Mouse (Mus musculus) forebrain, embryonic 14.5 days (tissue): ENCODE results near the gene Folr2. TPM values are rescaled to one million over a fixed set of nuclear protein-coding genes. Genes with fewer than 3 reads are reported as not detected.

Source experiments
- ATAC-seq: fragments of 200-750 bp; cut with Nextera tagmentation; 2 replicates; pipeline ENCODE4 v1.8.0; 2017; ENCODE audit warnings: mild to moderate bottlenecking, moderate library complexity
- DNase-seq: peaks from one replicate; pipeline ENCODE4 v3.0.0-alpha.2; 2015; ENCODE audit warnings: low spot score
- H3K27ac ChIP-seq: fragments of 300-500 bp; sonication (generic); 2 replicates; pipeline ENCODE4 v1.5.1; 2014; ENCODE audit warnings: low read depth, mild to moderate bottlenecking, control low read depth, low read length, moderate library complexity
- H3K27me3 ChIP-seq: fragments of 300-500 bp; sonication (generic); replicated peaks from 2 replicates; pipeline ENCODE4 v1.6.1; 2014; ENCODE audit warnings: low read length, control low read depth, mixed read lengths; ENCODE audit not compliant: control insufficient read depth, insufficient read depth
- H3K36me3 ChIP-seq: fragments of 300-500 bp; sonication (generic); 2 replicates; pipeline ENCODE4 v1.6.1; 2014; ENCODE audit warnings: low read length, control low read depth; ENCODE audit not compliant: control insufficient read depth, insufficient read depth
- H3K4me1 ChIP-seq: fragments of 300-500 bp; sonication (generic); 2 replicates; pipeline ENCODE4 v1.6.1; 2014; ENCODE audit warnings: antibody characterized with exemption, low read length, control low read depth; ENCODE audit not compliant: control insufficient read depth, insufficient read depth
- H3K4me2 ChIP-seq: fragments of 300-500 bp; sonication (generic); 2 replicates; pipeline ENCODE4 v1.6.1; 2014; ENCODE audit warnings: mild to moderate bottlenecking, control low read depth, low read length
- H3K4me3 ChIP-seq: fragments of 300-500 bp; sonication (generic); 2 replicates; pipeline ENCODE4 v1.5.1; 2014; ENCODE audit warnings: low read depth, low read length, control low read depth
- H3K9ac ChIP-seq: fragments of 300-500 bp; sonication (generic); 2 replicates; pipeline ENCODE4 v1.6.1; 2014; ENCODE audit warnings: mild to moderate bottlenecking, low read length, control low read depth, moderate library complexity
- H3K9me3 ChIP-seq: fragments of 300-500 bp; sonication (generic); replicated peaks from 2 replicates; pipeline ENCODE4 v1.6.1; 2016; ENCODE audit warnings: low read length, control low read depth, mixed read lengths; ENCODE audit not compliant: control insufficient read depth
- WGBS: fragments of 180-500 bp; shearing (Covaris S2); extraction: QIAGEN DNeasy Blood & Tissue Kit; methylation state at CpG from one replicate; pipeline ENCODE4 v1.1.7; 2014; 5-methylcytosine and 5-hydroxymethylcytosine counted together
- polyA plus RNA-seq: library from polyadenylated mRNA; unstranded; fragments of >200 nt; fragmentation: Nextera tagmentation; extraction: Ambion mirVana; gene quantifications from 2 replicates; pipeline ENCODE4 v1.2.1, GENCODE M21; 2014

Gene Folr2
- polyA plus RNA-seq, 1 experiment from 2014 or later, result 1.8 TPM

DNA sequence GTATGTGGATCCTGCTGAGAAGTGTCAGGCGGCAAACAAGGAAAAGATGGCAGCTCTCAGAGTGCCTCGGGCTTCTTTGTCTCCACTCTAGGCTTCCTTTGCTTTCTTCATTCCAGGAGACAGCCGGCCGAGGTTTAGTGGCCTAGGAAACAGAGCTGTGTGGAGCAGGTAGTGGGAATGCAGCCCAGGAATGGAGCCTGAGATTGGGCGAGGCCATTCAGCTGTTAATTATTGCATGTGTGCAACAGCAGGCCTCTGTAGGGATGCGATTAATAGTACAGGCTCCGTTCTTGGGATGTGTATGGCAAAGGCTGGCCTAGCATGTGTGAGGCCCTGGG is 12.1 kb upstream of the Folr2 start:
- no peak overlapping the region for H3K27ac ChIP-seq
- no peak overlapping the region for H3K4me2 ChIP-seq
- no peaks in the 10 kb centered on the region for H3K27me3 ChIP-seq
- peak; percentile 40 for DNase-seq
- WGBS, result 43% methylated on average over 7 of the region's 7 CpGs
- no peaks in the 10 kb centered on the region for H3K4me1 ChIP-seq
- H3K36me3 ChIP-seq, result no peaks in the 10 kb centered on the region
- H3K9me3 ChIP-seq, result no peaks in the 10 kb centered on the region
- H3K9ac ChIP-seq, result no peak overlapping the region
- no peak overlapping the region for H3K4me3 ChIP-seq
- ATAC-seq, result peak; percentile 26; the same call in 1 of the 2 replicates

DNA sequence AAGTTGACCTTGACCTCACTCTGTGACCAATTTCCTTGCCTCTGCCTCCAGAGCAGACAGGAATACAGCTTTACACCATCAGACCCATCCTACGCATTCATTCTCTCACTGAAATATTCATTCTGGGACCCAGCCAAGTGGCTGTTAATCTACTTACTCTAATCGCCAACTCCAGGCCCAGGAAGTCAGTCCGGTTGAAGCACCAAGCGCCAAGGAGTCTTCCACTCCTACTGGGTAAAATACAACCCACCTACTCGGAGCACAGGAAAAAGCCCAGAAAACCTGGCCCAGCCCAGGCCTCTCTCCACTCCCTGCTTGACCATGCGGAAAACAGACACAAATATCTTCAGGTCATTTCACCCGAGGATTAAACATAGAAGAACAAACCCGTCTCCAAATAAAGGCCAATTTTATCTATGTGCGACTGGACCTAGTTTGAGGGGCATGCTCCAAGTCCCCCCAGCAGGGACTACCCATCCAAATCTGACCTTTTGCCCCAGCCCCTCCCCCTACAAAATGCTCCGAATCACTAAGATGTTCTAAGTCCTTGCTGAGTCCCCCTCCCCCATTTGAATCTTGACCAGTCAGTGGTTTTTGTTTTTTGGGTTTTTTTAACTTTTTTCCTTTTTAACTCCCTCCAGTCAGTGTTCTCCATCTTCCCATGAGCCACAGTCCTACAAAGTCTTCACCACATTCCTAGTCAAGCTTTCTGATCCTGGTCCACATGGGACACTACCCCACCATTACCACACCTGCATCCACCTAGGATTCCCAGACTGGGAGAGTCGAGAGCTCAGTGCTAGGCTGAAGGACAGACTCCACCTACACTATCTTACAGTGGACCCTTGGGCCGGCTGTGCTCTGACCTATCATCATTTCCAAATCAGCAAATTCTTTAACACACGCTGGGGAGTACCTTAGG is 11.5 kb upstream of the Folr2 start:
- no peaks in the 10 kb centered on the region for H3K4me1 ChIP-seq
- peak; percentile 20 for DNase-seq
- H3K4me2 ChIP-seq, result no peak overlapping the region
- no peak for ATAC-seq
- H3K27me3 ChIP-seq, result no peaks in the 10 kb centered on the region
- WGBS, result 53% methylated on average over 13 of the region's 13 CpGs
- no peak overlapping the region for H3K27ac ChIP-seq
- H3K4me3 ChIP-seq, result no peak overlapping the region
- H3K9ac ChIP-seq, result no peak overlapping the region
- H3K36me3 ChIP-seq, result no peaks in the 10 kb centered on the region
- no peaks in the 10 kb centered on the region for H3K9me3 ChIP-seq

DNA sequence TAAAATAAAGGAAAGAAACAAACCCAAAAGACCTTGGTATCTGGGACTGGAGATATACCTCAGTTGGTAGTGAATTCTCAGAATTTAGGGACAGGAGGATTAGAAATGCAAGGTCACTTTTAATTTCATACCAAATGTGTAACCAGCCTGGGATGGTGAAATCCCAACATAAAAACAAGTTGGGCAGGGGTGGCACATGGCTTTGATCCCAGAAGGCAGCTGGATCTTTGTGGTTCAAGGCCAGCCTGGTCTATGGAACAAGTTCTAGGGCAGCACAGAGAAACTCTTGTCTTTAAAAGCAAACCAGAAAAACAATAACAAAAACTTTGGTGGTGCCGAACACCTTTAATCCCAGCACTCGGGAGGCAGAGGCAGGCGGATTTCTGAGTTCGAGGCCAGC is 10.5 kb upstream of the Folr2 start:
- Histone ChIP-seq H3K4me1 (no peaks in the 10 kb centered on the region), H3K4me3 (no peak overlapping the region), H3K4me2 (no peak overlapping the region), H3K27ac (no peak overlapping the region), H3K9me3 (no peaks in the 10 kb centered on the region), H3K36me3 (no peaks in the 10 kb centered on the region), H3K9ac (no peak overlapping the region), H3K27me3 (no peaks in the 10 kb centered on the region)
- no peak for DNase-seq
- ATAC-seq, result no peak
- 94% methylated on average over 4 of the region's 4 CpGs for WGBS

DNA sequence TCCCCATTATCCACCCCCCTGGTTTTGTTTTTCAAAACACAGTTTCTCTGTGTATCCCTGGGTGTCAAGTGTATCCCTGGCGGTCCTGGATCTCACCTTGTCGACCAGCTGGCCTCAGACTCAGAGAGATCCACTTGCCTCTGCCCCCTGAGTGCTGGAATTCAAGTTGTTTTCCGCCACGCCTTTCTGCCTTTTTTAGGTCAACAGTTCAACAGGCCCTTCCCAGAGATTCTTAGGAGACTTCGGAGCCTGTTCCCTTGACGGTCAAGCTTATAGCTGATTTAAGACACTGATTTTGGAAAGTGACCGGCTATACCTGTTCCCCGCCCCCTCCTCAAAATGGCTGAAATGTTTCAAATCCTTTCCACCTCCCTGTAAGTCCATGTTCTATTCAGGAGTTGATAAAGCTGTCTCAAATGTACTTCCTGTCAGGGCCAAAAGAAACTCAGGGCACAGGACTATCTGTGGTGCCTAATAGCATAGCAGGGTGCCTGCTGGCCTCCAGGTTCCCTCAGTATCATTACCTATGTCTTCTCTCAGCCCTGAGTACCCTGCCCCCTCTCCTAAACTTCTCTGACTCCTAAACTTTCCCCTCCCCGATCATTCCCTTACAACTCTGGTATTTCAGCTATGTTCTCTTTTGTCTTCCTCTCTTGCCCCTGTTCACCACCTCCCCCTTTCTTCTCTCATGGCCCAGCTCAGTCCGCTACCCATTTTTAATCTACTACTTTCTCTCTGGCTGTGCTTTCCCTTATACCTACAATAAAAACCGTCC is 9.7 kb upstream of the Folr2 start:
- no peaks in the 10 kb centered on the region for H3K4me1 ChIP-seq
- no peak for DNase-seq
- no peaks in the 10 kb centered on the region for H3K9me3 ChIP-seq
- no peak overlapping the region for H3K4me2 ChIP-seq
- H3K9ac ChIP-seq, result no peak overlapping the region
- H3K36me3 ChIP-seq, result no peaks in the 10 kb centered on the region
- H3K27ac ChIP-seq, result no peak overlapping the region
- ATAC-seq, result no peak
- no peak overlapping the region for H3K4me3 ChIP-seq
- no peaks in the 10 kb centered on the region for H3K27me3 ChIP-seq
- 75% methylated on average over 11 of the region's 11 CpGs for WGBS

DNA sequence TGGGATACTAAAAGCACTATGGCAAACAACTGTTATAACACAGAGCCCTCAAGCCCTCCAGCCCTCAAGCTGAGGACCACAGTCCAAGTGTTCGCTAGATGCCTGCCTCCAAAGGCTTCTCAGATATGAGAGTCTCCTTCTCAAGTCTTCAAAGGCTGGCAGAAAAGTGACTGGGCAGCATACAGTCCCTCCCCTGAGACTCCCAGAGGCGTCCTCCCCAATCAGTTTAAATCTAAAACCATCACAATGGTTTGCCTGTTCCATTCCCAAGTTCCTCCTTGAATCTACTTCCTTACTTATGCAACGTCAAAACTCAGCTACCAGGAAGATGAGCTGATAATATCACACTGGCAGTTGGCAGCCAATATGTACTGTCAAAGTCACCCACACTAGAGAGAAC is 6.4 kb upstream of the Folr2 start, which contains the start of gene Anapc15:
Anapc15 (plus strand) TSS at position 301 of the 400 bp plus-strand sequence.
- ATAC-seq (no peak), DNase-seq (no peak)
- no peaks in the 10 kb centered on the region for H3K27me3 ChIP-seq
- no peaks in the 10 kb centered on the region for H3K9me3 ChIP-seq
- H3K36me3 ChIP-seq, result no peaks in the 10 kb centered on the region
- no peaks in the 10 kb centered on the region for H3K4me1 ChIP-seq
- no peak within 1 kb of the TSS for H3K4me2 ChIP-seq
- no peak within 1 kb of the TSS for H3K9ac ChIP-seq
- no peak within 1 kb of the TSS for H3K4me3 ChIP-seq
- 84% methylated on average over 3 of the region's 3 CpGs for WGBS
- H3K27ac ChIP-seq, result no peak within 1 kb of the TSS

DNA sequence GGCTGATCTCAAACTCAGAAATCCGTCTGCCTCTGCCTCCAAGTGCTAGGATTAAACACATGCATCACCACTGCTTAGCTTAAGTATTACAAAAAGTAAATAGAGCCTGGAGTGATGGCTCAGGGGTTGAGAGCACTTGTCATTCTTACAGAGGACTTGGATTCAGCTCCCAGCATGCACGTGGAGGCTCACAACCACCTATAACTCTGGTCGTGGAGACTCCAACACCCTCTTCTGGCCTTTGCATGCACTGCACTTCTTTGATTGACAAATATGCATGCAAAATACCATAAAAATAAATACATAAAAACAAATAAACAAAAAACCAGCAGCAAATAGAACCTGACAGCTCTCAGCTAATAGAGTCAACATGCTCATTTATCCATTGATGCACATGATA is 5.3 kb upstream of the Folr2 start:
- Histone ChIP-seq H3K4me3 (no peak overlapping the region), H3K9ac (no peak overlapping the region), H3K27me3 (no peaks in the 10 kb centered on the region), H3K27ac (no peak overlapping the region), H3K9me3 (no peaks in the 10 kb centered on the region), H3K36me3 (no peaks in the 10 kb centered on the region), H3K4me2 (no peak overlapping the region), H3K4me1 (no peaks in the 10 kb centered on the region)
- WGBS, result 76% methylated on average over 3 of the region's 3 CpGs
- DNase-seq (no peak), ATAC-seq (no peak)

DNA sequence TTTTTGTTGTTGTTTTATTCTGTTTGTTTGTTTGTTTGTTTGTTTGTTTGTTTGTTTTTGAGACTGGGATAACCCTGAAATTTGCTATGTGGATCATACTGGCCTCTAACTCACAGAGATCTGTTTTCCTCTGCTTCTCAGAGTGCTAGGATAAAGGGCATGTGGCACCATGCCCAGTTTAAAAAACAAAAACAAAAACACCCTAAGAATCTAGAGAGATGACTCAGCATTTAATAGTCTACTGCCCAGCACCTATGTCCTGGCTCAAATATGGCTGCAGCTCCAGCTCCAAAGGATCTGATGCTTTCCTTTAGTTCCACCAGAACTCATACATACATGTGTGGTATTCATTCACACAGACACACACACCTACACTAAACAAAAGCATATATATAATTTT is 4.0 kb upstream of the Folr2 start:
- no peaks in the 10 kb centered on the region for H3K27me3 ChIP-seq
- H3K9me3 ChIP-seq, result no peaks in the 10 kb centered on the region
- H3K4me2 ChIP-seq, result no peak overlapping the region
- ATAC-seq (no peak), DNase-seq (no peak)
- no peak overlapping the region for H3K27ac ChIP-seq
- H3K4me3 ChIP-seq, result no peak overlapping the region
- H3K36me3 ChIP-seq, result no peaks in the 10 kb centered on the region
- H3K4me1 ChIP-seq, result no peaks in the 10 kb centered on the region
- H3K9ac ChIP-seq, result no peak overlapping the region

DNA sequence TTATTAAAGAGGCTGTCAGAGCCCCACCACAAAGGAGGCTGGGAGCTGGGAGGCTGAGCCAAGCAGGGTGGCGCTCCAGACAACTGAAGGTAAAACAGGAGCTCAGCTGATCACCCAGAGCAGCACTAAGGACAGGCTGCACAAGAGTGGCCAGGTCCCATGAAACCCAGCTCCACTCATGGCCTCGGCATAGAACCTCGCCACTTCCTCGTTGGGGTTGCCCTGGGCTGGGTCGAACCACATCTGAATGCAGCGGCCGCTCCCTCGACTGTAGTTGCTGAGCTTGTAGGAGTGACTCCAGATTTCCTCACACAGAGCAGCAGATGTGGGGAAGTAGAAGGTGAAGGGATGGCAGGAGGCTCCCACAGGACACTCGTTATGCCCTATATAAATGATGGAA is 1.4 kb upstream of the Folr2 start:
- no peaks in the 10 kb centered on the region for H3K4me1 ChIP-seq
- no peaks in the 10 kb centered on the region for H3K9me3 ChIP-seq
- H3K4me3 ChIP-seq, result no peak overlapping the region
- DNase-seq, result no peak
- H3K36me3 ChIP-seq, result no peaks in the 10 kb centered on the region
- no peak overlapping the region for H3K27ac ChIP-seq
- ATAC-seq, result no peak
- H3K27me3 ChIP-seq, result no peaks in the 10 kb centered on the region
- H3K4me2 ChIP-seq, result no peak overlapping the region
- WGBS, result 81% methylated on average over 9 of the region's 9 CpGs
- H3K9ac ChIP-seq, result no peak overlapping the region

DNA sequence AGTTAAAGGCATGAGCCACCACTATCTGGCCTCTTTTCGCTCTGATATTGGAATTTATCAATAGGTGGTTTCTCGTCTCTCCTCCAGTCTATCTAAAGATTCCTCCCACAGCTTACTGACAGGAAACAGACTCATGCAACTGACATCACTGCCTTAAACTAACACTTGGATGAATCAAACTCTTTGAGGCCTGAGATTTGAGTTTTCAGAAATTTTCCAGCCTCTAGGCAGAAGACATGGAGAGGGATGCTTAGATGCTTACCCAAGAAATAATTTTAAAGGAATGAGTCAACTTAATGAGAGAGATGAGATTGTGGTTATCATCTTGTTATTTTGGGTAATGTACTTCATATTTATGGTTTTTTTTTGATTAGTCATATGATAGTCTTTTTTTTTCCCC is 3.2 kb downstream of the Folr2 start:
- no peak overlapping the region for H3K27ac ChIP-seq
- WGBS, result 86% methylated on average over 2 of the region's 2 CpGs
- H3K9me3 ChIP-seq, result no peaks in the 10 kb centered on the region
- DNase-seq (no peak), ATAC-seq (no peak)
- H3K27me3 ChIP-seq, result no peaks in the 10 kb centered on the region
- H3K4me2 ChIP-seq, result no peak overlapping the region
- no peak overlapping the region for H3K4me3 ChIP-seq
- H3K9ac ChIP-seq, result no peak overlapping the region
- no peaks in the 10 kb centered on the region for H3K4me1 ChIP-seq
- no peaks in the 10 kb centered on the region for H3K36me3 ChIP-seq
